Mouse (Mus musculus) midbrain, embryonic 14.5 days (tissue): ENCODE data around the gene Slco1c1. TPM values are rescaled to one million over a fixed set of nuclear protein-coding genes. Genes with fewer than 3 reads are reported as not detected.
A peak's percentile ranks its signal among the peaks of the same experiment; 100 is the strongest.
"Not testable (repeated sequence)": the region's sequence is repeated elsewhere in the genome, so short reads cannot be mapped to it uniquely, and the experiment has no call there.

Experiments used
- ATAC-seq: fragments of 200-750 bp; cut with Nextera tagmentation; 2 replicates; pipeline ENCODE4 v1.8.0; 2017; ENCODE audit warnings: moderate number of reproducible peaks, moderate library complexity; ENCODE audit not compliant: low FRiP score, low TSS enrichment
- DNase-seq: peaks from one replicate; pipeline ENCODE4 v3.0.0-alpha.2; 2015
- H3K27ac ChIP-seq: fragments of 300-500 bp; sonication (generic); replicated peaks from 2 replicates; pipeline ENCODE4 v1.5.1; 2014; ENCODE audit warnings: mild to moderate bottlenecking, low read depth, low read length, moderate library complexity
- H3K27me3 ChIP-seq: fragments of 300-500 bp; sonication (generic); 2 replicates; pipeline ENCODE4 v1.6.1; 2014; ENCODE audit warnings: low read length, control low read depth, mixed read lengths; ENCODE audit not compliant: control insufficient read depth, insufficient read depth
- H3K36me3 ChIP-seq: fragments of 300-500 bp; sonication (generic); 2 replicates; pipeline ENCODE4 v1.6.1; 2014; ENCODE audit warnings: low read length, control low read depth; ENCODE audit not compliant: control insufficient read depth, insufficient read depth
- H3K4me1 ChIP-seq: fragments of 300-500 bp; sonication (generic); 2 replicates; pipeline ENCODE4 v1.6.1; 2014; ENCODE audit warnings: mild to moderate bottlenecking, antibody characterized with exemption, low read length, control low read depth; ENCODE audit not compliant: control insufficient read depth, insufficient read depth
- H3K4me2 ChIP-seq: fragments of 300-500 bp; sonication (generic); 2 replicates; pipeline ENCODE4 v1.6.1; 2014; ENCODE audit warnings: mild to moderate bottlenecking, low read length, moderate library complexity
- H3K4me3 ChIP-seq: fragments of 300-500 bp; sonication (generic); replicated peaks from 2 replicates; pipeline ENCODE4 v1.5.1; 2014; ENCODE audit warnings: low read depth, low read length
- H3K9ac ChIP-seq: fragments of 300-500 bp; sonication (generic); replicated peaks from 2 replicates; pipeline ENCODE4 v1.6.1; 2014; ENCODE audit warnings: mild to moderate bottlenecking, low read length, moderate library complexity
- H3K9me3 ChIP-seq: fragments of 300-500 bp; sonication (generic); 2 replicates; pipeline ENCODE4 v1.6.1; 2016; ENCODE audit warnings: low read length, control low read depth, mixed read lengths; ENCODE audit not compliant: control insufficient read depth
- WGBS: fragments of 180-500 bp; shearing (Covaris S2); extraction: QIAGEN DNeasy Blood & Tissue Kit; methylation state at CpG from one replicate; pipeline ENCODE4 v1.1.7; 2014; 5-methylcytosine and 5-hydroxymethylcytosine counted together
- polyA plus RNA-seq: library from polyadenylated mRNA; unstranded; fragments of >200 nt; fragmentation: Nextera tagmentation; extraction: Ambion mirVana; gene quantifications from 2 replicates; pipeline ENCODE4 v1.2.1, GENCODE M21; 2014

Gene Slco1c1
- polyA plus RNA-seq, 1 experiment from 2014 or later = 12.3 TPM

DNA sequence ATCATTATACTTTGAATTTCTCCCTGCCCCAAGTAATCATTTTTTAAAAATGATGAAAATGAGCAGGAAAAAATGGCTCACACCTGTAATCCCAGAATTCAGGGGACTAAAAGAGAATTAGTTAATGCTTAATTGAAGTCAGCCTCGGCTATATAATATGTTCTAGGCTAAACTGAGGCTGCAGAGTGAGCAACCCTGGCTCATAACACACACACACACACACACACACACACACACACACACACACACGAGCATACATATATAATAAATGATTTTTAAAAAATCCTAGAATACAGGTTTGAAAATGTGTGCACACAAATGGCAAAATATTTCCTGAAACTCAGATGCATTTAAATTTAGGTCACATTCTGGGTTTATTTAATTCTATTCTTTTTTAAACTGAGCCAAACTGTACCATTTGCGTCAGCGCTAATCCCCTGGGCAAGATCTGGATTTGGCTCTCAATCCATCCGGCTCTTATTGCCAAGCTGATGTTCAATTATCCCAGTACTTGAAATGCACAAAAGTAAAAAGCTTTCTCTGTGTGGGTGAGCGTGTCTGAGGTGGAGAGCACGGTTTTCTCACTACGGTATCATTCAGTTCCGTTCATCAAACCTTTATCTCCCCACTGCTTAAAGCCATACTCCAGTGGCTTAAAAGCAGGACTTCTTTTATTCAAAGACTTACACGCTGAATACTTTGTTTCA, 43.8 kb downstream of the Slco1c1 start:
- peak; percentile 76 for DNase-seq
- H3K9ac ChIP-seq = no peak overlapping the region
- WGBS = 33% methylated on average over 10 of the region's 10 CpGs
- no peak overlapping the region for H3K4me2 ChIP-seq
- H3K27ac ChIP-seq = no peak overlapping the region
- H3K4me1 ChIP-seq = peaks cover 2% of the 10 kb centered on the region; the same call in 1 of the 2 replicates
- H3K27me3 ChIP-seq = no peaks in the 10 kb centered on the region
- H3K4me3 ChIP-seq = no peak overlapping the region
- ATAC-seq = peak; percentile 70; the same call in 1 of the 2 replicates
- H3K36me3 ChIP-seq = no peaks in the 10 kb centered on the region
- H3K9me3 ChIP-seq = no peaks in the 10 kb centered on the region

DNA sequence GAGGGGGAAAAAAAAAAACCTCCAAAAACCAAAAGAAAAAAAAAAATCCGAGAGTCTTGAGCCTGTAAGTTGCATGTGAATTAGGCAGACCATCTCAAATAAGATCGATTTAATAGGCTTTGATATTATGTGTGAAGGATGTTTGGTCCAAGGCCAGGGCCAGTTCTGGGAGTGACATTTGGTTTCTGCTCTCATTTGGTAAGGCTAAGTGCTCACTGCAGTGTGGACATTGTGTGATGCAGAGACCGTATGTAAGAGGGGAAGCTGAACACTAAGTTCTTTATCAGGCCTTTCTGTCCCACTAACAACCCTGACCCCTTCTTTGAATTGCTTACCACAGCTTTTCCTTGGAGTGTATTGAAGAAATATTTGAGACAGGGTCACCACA, 44.4 kb downstream of the Slco1c1 start:
- DNase-seq (peak; percentile 61), ATAC-seq (peak; percentile 84; the same call in 1 of the 2 replicates)
- 16% methylated on average over 3 of the region's 3 CpGs for WGBS
- Histone ChIP-seq H3K4me1 (peaks cover 2% of the 10 kb centered on the region; the same call in 1 of the 2 replicates), H3K9me3 (no peaks in the 10 kb centered on the region), H3K27ac (no peak overlapping the region), H3K27me3 (no peaks in the 10 kb centered on the region), H3K4me3 (no peak overlapping the region), H3K4me2 (no peak overlapping the region), H3K9ac (no peak overlapping the region), H3K36me3 (no peaks in the 10 kb centered on the region)

DNA sequence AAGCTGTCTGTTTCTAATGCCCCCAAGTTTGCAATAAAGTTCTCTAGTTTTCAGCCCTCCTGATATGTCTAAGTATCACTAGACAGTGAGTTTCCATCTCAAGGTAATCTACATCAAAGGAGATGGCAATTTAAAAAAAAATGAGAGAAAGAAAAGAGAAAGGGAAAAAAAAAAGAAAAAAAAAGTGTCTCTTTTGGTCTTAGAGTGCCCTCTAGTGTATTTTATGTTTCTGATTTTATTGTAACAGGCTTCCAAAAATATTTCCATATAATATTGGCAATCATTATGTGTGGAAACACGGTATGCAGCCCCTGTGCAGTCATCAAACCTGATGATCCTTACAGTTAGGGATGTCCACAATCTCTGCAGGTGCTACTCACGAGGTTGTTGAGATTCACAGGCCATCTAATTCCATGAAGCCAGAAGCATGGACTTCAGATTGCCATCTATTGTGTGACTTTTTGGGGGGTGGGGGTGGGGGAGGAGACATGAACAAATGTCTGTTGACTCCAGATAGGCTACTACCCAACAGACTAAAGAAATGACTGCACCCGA, 52.6 kb downstream of the Slco1c1 start:
- H3K4me3 ChIP-seq = no peak overlapping the region
- no peak overlapping the region for H3K4me2 ChIP-seq
- 38% methylated on average over 3 of the region's 3 CpGs for WGBS
- no peaks in the 10 kb centered on the region for H3K27me3 ChIP-seq
- no peaks in the 10 kb centered on the region for H3K36me3 ChIP-seq
- H3K9ac ChIP-seq = no peak overlapping the region
- peak; percentile 68 for DNase-seq
- no peaks in the 10 kb centered on the region for H3K4me1 ChIP-seq
- H3K9me3 ChIP-seq = no peaks in the 10 kb centered on the region
- H3K27ac ChIP-seq = no peak overlapping the region
- no peak for ATAC-seq

DNA sequence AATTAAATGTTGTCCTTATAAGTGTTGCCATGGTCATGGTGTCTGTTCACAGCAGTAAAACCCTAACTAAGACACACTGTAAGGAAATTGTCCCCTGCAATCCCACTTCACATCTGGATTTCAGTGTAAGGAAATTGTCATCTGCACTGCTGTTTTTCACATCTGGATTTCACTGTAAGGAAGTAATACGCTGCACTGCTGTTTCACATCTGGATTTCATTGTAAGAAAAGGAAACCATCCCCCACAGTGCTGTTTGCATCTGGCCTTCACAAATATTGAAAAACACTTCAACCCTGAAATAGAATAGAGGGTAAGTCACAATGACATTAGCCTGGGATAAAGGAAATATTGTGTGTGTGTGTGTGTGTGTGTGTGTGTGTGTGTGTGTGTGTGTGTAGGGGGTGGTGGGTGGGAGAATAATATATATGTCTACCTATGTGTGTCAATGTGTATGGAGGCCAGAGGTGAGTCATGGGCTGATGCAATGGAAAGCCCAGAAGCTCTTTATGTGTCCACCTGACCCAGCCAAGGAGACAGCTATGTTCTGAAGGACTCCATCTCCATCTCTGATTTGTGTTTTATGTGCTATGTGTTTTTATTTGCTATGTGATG, 60.7 kb downstream of the Slco1c1 start:
- no peaks in the 10 kb centered on the region for H3K36me3 ChIP-seq
- H3K4me1 ChIP-seq = no peaks in the 10 kb centered on the region
- ATAC-seq (no peak), DNase-seq (no peak)
- H3K4me2 ChIP-seq = no peak overlapping the region
- H3K27me3 ChIP-seq = no peaks in the 10 kb centered on the region
- WGBS = 89% methylated on average over 1 of the region's 1 CpGs
- no peak overlapping the region for H3K9ac ChIP-seq
- H3K9me3 ChIP-seq = no peaks in the 10 kb centered on the region
- H3K4me3 ChIP-seq = no peak overlapping the region
- H3K27ac ChIP-seq = no peak overlapping the region

DNA sequence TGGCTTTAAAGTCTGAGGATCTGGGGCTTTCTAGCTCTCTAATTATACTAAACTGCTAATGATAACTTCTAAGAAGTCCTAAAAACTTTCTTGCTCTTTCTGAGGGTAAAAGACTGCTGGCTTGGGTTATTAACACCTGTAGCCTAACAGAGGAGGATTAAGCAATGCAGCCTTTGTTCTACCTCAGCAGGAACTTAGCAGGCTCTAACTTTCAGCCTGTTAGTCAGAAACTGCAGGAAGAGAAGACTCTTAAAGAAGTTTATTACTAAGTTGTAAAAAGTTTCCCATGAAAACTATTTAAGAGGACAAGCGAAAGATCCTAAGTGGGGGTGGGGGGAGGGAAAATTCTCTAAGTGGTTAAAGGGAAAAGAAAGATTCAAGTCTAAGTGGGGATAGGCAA, 65.8 kb downstream of the Slco1c1 start:
- Histone ChIP-seq H3K27me3 (no peaks in the 10 kb centered on the region), H3K36me3 (no peaks in the 10 kb centered on the region)

DNA sequence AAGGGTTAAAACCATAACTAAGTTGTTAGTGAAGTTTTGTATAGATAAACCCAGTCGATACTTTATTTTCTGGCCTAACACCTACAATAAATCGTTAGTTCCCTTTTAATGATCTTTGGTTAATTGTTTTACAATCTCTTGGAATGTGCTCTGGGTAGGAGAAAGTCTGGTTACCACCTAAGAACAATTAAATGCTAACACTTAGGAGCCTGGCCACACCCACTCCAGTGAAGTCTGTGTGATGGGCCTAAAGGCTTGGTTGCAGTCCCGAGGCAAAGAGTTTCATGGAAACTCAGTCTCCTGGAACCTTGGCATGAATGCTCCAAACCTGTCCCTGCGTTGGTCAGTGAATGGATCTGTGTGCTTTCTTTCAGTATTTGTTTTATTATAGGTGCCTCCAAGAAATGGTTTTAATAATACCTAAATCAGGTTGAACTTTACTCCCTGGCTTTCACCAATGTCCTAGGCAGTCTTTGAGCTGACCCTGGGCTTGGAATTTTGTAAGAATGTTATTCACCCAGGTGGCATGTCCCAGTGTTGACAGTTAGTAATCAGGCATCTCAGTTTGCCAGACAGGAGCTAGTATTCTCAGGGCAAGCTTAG, 66.5 kb downstream of the Slco1c1 start:
- H3K36me3 ChIP-seq, ATAC-seq, DNase-seq, H3K9ac ChIP-seq, H3K4me2 ChIP-seq, H3K27me3 ChIP-seq, H3K4me1 ChIP-seq, H3K9me3 ChIP-seq, H3K27ac ChIP-seq, H3K4me3 ChIP-seq: not testable (repeated sequence)
- WGBS = 64% methylated on average over 4 of the region's 4 CpGs

More for the DNA sequence above, 65.8 kb downstream of the Slco1c1 start:
- 59% methylated on average over 1 of the region's 1 CpGs for WGBS
- Histone ChIP-seq H3K4me2 (no peak overlapping the region), H3K4me3 (no peak overlapping the region), H3K9ac (no peak overlapping the region), H3K27ac (no peak overlapping the region), H3K9me3 (no peaks in the 10 kb centered on the region), H3K4me1 (no peaks in the 10 kb centered on the region)
- no peak for DNase-seq
- no peak for ATAC-seq

DNA sequence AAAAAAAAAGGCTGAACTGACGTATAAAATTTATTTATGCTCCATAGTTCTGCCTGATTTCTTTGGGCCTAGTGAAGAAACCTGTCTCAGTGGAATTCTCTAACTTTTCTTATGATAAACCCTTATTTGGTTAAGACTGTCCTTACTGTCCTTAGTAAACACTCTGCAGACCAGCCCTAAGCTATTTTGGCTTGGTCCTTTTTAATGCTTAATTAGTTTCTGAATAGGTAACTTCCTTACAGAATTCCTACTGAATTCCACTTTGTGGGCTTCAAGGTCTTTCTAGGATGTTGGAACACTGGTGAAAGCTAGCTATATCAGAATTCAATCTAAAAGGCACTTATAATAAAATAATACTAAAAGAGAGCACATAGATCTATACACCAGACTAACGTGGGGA, 71.9 kb downstream of the Slco1c1 start:
- no peak overlapping the region for H3K4me2 ChIP-seq
- no peaks in the 10 kb centered on the region for H3K4me1 ChIP-seq
- no peak overlapping the region for H3K4me3 ChIP-seq
- H3K27me3 ChIP-seq = no peaks in the 10 kb centered on the region
- ATAC-seq (no peak), DNase-seq (no peak)
- H3K27ac ChIP-seq = no peak overlapping the region
- 88% methylated on average over 2 of the region's 2 CpGs for WGBS
- no peak overlapping the region for H3K9ac ChIP-seq
- no peaks in the 10 kb centered on the region for H3K36me3 ChIP-seq
- H3K9me3 ChIP-seq = peaks cover 8% of the 10 kb centered on the region

DNA sequence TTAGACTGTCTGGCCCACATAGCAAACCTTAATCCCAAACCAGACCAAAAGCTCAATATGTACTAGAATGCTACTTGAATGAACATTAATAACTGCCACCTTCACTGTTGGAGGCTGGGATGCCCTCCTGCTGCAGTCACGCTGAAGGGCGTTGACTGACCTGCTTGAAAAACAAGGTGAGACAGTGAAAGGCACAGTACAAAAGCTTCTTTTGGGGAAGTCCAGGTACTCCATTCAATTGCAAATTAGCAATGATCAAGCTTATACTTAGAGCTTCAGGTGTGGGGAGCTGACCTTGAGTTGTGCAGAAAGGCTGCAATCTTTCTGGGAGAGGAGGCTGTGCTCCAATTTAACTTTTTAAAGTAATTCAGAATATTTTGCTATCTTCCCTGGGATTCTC, 72.9 kb downstream of the Slco1c1 start:
- Histone ChIP-seq H3K4me1 (no peaks in the 10 kb centered on the region), H3K4me2 (no peak overlapping the region), H3K36me3 (no peaks in the 10 kb centered on the region), H3K9ac (no peak overlapping the region), H3K9me3 (peaks cover 8% of the 10 kb centered on the region), H3K27ac (no peak overlapping the region), H3K27me3 (no peaks in the 10 kb centered on the region), H3K4me3 (no peak overlapping the region)
- WGBS = 97% methylated on average over 2 of the region's 2 CpGs
- ATAC-seq = no peak
- no peak for DNase-seq
